Mouse (Mus musculus): ENCODE measurements around the gene Clip2. TPM values are rescaled to one million over a fixed set of nuclear protein-coding genes. Genes with fewer than 3 reads are reported as not detected.

Clip2 gene
- total and polyA plus RNA-seq, 3 experiments, result 5.4 to 16.7 (median 8.7) TPM

DNA sequence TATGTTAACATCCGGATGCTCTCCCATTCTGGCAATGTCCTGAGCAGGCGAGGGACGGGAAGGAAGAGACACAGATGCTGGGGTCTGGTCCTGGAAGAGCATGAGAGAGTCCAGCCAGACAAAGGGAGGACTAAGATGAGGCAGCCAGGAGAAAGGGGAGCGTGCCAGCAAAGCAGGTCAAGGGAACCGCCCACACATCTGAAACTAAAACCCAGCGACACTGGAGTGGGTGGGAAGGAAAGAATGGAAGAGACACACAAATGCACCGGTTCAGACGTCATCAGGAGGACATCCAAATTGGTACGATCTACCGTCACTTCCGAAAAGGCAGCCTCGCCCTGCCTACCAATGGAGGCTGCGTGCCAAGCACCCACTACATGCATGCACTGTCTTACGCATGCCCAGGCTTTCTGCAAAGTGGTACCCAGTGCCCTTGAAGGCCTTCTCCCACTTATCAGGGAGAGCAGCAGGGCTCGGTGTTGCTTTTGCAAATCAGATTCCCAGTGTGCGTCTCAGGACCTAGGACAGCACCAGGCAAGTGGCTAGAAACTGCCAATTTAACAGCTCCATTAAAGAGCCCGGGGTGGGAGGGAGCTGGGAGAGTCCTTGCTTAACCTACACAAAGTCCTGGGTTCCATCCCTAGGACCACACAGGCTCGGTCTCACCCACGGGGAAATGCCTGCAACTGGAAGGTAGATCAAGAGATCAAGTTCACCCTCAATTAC lies 7.6 kb downstream of the Clip2 start:
- Histone ChIP-seq H3K4me1 (ENCODE audit: control insufficient read depth in 1 of 2, insufficient read depth in 2 of 2) (peaks cover 0 to 25% of the 10 kb centered on the region in 2 experiments; a peak in 2 of 4 replicates), H3K4me3 (replicated peaks in 1 of 3; ENCODE audit: low read depth in 2 of 3, low read length in 2 of 3, poor library complexity in 1 of 3) (no peak overlapping the region), H3K27me3 (replicated peaks) (no peaks in the 10 kb centered on the region), H3K36me3 (replicated peaks in 1 of 2; ENCODE audit: control insufficient read depth in 1 of 2, insufficient read depth in 1 of 2, low read length in 1 of 2) (peaks cover 0 to 37% of the 10 kb centered on the region in 2 experiments), H3K9me3 (replicated peaks; ENCODE audit: low read length) (no peaks in the 10 kb centered on the region), H3K4me2 (ENCODE audit: insufficient read depth, low read depth, poor library complexity, severe bottlenecking) (no peak overlapping the region), H3K27ac (ENCODE audit: insufficient read depth, low read depth) (no peak overlapping the region), H3K9ac (ENCODE audit: insufficient read depth, low read depth) (no peak overlapping the region), H3K79me2 (replicated peaks; ENCODE audit: control insufficient read depth, extremely low read depth, insufficient read depth, poor library complexity, severe bottlenecking) (no peaks in the 10 kb centered on the region)
- no peak for DNase-seq (ENCODE audit: extremely low read depth)
- in situ Hi-C loops (cut with MboI; ENCODE audit: low pct_ligation_motif_present, low pct_unique_long_range_greater_than_20kb, low sequenced_read_pairs) (no loop called here), dilution Hi-C loops (cut with MboI; ENCODE audit: extremely low pct_ligation_motif_present, extremely low pct_unique_long_range_greater_than_20kb, low sequenced_read_pairs) (no loop called here)
- TF ChIP-seq UBTF (IDR thresholded peaks at IDR 0.05; ENCODE audit: low read depth, low read length), result no peak
- TF ChIP-seq USF1 (IDR thresholded peaks at IDR 0.05; ENCODE audit: low read depth, low read length), result no peak
- TF ChIP-seq GABPA (IDR thresholded peaks at IDR 0.05; ENCODE audit: insufficient replicate concordance, low read depth, low read length), result no peak
- no peak for TF ChIP-seq CHD2 (IDR thresholded peaks at IDR 0.05; ENCODE audit: low read length)
- no peak for TF ChIP-seq SIN3A (IDR thresholded peaks at IDR 0.05; ENCODE audit: low read length)
- TF ChIP-seq SMC3 (IDR thresholded peaks at IDR 0.05; ENCODE audit: low read depth, low read length), result no peak
- TF ChIP-seq ZMIZ1 (IDR thresholded peaks at IDR 0.05; ENCODE audit: low read depth, low read length), result no peak
- TF ChIP-seq KAT2A (IDR thresholded peaks at IDR 0.05; ENCODE audit: insufficient replicate concordance, low read length), result no peak
- no peak for TF ChIP-seq JUN (IDR thresholded peaks at IDR 0.05; ENCODE audit: insufficient read depth, low read depth, low read length)
- no peak for TF ChIP-seq NELFE (IDR thresholded peaks at IDR 0.05; ENCODE audit: low read depth, low read length)
- no peak for TF ChIP-seq POLR2A (IDR thresholded peaks at IDR 0.05; ENCODE audit: low read depth, low read length)
- TF ChIP-seq RAD21 (IDR thresholded peaks at IDR 0.05; ENCODE audit: low read depth, low read length), result no peak
- no peak for TF ChIP-seq CTCF (conservative IDR thresholded peaks at IDR 0.05 in 1 of 2, IDR thresholded peaks at IDR 0.05 in 1 of 2; ENCODE audit: low read depth in 2 of 2, low read length in 2 of 2)
- TF ChIP-seq PAX5 (IDR thresholded peaks at IDR 0.05; ENCODE audit: low read length), result no peak
- TF ChIP-seq EP300 (IDR thresholded peaks at IDR 0.05; ENCODE audit: low read length), result no peak
- no peak for TF ChIP-seq ZC3H11A (IDR thresholded peaks at IDR 0.05; ENCODE audit: low read depth, low read length)
- no peak for TF ChIP-seq ZKSCAN1 (IDR thresholded peaks at IDR 0.05; ENCODE audit: borderline replicate concordance, low read depth, low read length)
- no peak for TF ChIP-seq MAFK (IDR thresholded peaks at IDR 0.05; ENCODE audit: insufficient replicate concordance, low read length)

DNA sequence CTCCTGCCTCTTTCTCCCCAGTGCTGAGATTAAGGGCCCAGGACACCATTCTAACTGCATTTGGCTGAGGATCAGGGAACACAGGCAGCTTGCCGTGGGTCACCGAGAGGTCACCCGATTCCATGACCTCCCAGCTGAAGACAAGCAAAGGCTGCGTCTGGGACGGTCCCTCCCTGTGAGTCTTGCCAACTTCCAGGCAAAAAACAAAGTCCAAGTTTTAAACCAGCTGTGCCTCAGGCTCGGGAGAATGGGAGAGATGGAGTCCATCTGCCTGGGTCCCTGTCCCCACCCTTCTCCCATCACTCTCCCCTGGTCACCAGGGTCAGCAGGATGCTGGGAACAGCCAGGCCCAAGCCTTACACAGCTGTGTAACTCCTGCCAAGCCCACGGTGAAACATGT lies 10.6 kb downstream of the Clip2 start:
- Histone ChIP-seq H3K4me1 (ENCODE audit: control insufficient read depth in 1 of 2, insufficient read depth in 2 of 2) (peaks cover 0 to 20% of the 10 kb centered on the region in 2 experiments; a peak in 2 of 4 replicates), H3K4me3 (replicated peaks in 1 of 3; ENCODE audit: low read depth in 2 of 3, low read length in 2 of 3, poor library complexity in 1 of 3) (no peak overlapping the region), H3K9me3 (replicated peaks; ENCODE audit: low read length) (peaks cover 10% of the 10 kb centered on the region), H3K79me2 (replicated peaks; ENCODE audit: control insufficient read depth, extremely low read depth, insufficient read depth, poor library complexity, severe bottlenecking) (no peaks in the 10 kb centered on the region), H3K4me2 (ENCODE audit: insufficient read depth, low read depth, poor library complexity, severe bottlenecking) (no peak overlapping the region), H3K9ac (ENCODE audit: insufficient read depth, low read depth) (no peak overlapping the region), H3K27ac (ENCODE audit: insufficient read depth, low read depth) (no peak overlapping the region), H3K36me3 (replicated peaks in 1 of 2; ENCODE audit: control insufficient read depth in 1 of 2, insufficient read depth in 1 of 2, low read length in 1 of 2) (peaks cover 0 to 56% of the 10 kb centered on the region in 2 experiments), H3K27me3 (replicated peaks) (no peaks in the 10 kb centered on the region)
- dilution Hi-C loops (cut with MboI; ENCODE audit: extremely low pct_ligation_motif_present, extremely low pct_unique_long_range_greater_than_20kb, low sequenced_read_pairs) (no loop called here), in situ Hi-C loops (cut with MboI; ENCODE audit: low pct_ligation_motif_present, low pct_unique_long_range_greater_than_20kb, low sequenced_read_pairs) (no loop called here)
- TF ChIP-seq JUND (conservative IDR thresholded peaks at IDR 0.05; ENCODE audit: low read depth, low read length) (no peak), SMC3 (IDR thresholded peaks at IDR 0.05; ENCODE audit: low read depth, low read length) (no peak), MAFK (IDR thresholded peaks at IDR 0.05; ENCODE audit: insufficient replicate concordance, low read length) (no peak), EP300 (IDR thresholded peaks at IDR 0.05; ENCODE audit: low read length) (no peak), ZC3H11A (IDR thresholded peaks at IDR 0.05; ENCODE audit: low read depth, low read length) (no peak), RCOR1 (conservative IDR thresholded peaks at IDR 0.05; ENCODE audit: low read depth, low read length) (no peak), CHD2 (IDR thresholded peaks at IDR 0.05; ENCODE audit: low read length) (no peak), GABPA (IDR thresholded peaks at IDR 0.05; ENCODE audit: insufficient replicate concordance, low read depth, low read length) (no peak), TCF12 (IDR thresholded peaks at IDR 0.05; ENCODE audit: low read depth, low read length) (no peak), MEF2A (IDR thresholded peaks at IDR 0.05; ENCODE audit: borderline replicate concordance, low read depth, low read length) (no peak), USF1 (IDR thresholded peaks at IDR 0.05; ENCODE audit: low read depth, low read length) (no peak), PAX5 (IDR thresholded peaks at IDR 0.05; ENCODE audit: low read length) (no peak), TBP (conservative IDR thresholded peaks at IDR 0.05; ENCODE audit: low read depth, low read length) (no peak), IRF4 (IDR thresholded peaks at IDR 0.05; ENCODE audit: low read depth, low read length) (no peak), KAT2A (IDR thresholded peaks at IDR 0.05; ENCODE audit: insufficient replicate concordance, low read length) (no peak), NRF1 (IDR thresholded peaks at IDR 0.05; ENCODE audit: low read depth, low read length) (no peak), USF2 (conservative IDR thresholded peaks at IDR 0.05; ENCODE audit: low read depth, low read length) (no peak), ZNF384 (IDR thresholded peaks at IDR 0.05; ENCODE audit: low read depth, low read length) (no peak), CTCF (conservative IDR thresholded peaks at IDR 0.05 in 1 of 2, IDR thresholded peaks at IDR 0.05 in 1 of 2; ENCODE audit: low read depth in 2 of 2, low read length in 2 of 2) (no peak)
- DNase-seq (ENCODE audit: extremely low read depth), result no peak

Data from CH12.LX (cell line).